Mouse (Mus musculus): ENCODE measurements around the gene Desi1.
"Not testable (repeated sequence)": the region's sequence is repeated elsewhere in the genome, so short reads cannot be mapped to it uniquely, and the experiment has no call there.

Gene Desi1

DNA sequence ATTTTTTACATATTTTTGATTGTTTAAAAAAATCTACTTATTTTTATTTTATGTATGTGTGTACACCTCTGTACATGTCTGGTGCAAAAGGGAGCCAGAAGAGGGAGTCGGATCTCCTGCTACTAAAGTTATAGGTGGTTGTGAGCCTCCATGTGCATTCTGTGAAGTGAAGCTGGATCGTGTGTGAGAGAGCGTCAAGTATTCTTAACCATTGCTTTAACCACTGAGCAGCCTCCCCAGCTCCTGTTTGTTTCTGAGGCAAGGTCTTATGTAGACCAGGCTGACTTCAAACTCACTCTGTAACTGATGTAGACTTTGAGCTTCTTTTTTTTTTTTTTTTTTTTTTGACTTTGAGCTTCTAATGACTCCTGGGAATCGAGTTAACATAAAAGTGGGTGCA is 16.2 kb downstream of the Desi1 start:
- DNase-seq = no peak

DNA sequence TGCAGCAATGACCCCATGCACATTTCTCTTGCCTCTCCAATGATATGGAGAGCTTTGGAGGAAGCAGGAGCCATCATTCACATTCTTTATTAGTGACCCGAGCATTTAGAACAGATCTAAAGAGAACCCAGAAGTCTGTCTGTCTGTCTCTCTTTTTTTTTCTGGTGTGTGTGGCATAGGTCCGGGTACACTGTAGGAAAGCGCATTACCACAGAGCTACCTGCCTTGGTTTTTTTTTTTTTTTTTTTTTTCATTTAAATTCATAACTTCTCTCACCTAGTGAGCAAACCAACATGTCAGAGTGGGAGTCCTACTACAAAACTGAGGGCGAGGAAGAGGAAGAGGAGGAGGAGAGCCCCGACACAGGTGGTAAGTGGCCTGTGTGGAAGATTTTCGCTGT is 16.8 kb downstream of the Desi1 start:
- DNase-seq = no peak

DNA sequence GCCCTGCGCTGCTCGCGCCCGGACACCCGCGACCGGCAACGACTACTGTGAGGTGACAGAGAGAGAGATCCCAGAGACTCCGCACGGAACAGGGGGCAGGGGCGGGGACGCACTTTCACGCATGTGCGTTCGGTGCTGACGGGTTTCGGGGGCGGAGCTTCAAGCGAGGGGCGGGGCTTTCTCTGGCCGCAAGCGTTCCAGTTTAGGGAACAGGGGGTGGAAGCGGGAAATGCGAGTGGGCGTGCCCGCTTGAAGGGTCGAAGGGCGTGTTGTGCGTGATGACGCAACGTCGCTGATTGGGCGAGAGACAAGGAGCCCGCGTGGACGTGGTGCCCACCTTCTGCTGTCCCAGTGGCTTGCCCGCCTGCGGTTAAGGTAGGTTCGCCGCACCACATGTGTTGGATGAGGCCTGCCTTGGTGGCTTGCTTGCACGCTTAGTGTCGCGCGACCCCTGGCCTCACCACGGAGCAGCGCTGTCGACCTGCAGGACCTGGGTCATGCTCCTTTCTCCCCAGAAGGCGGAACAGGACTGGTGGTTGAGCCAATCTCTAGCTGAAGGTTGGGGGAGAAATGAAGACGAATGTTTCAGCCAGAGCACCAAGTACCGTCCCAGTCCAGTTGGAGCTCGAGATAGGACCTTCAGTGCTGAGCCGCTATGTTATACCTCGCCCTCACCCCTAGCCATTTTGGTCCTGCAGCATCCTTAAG is 17.4 kb downstream of the Desi1 start:
- peak; percentile 99 to 100 for DNase-seq

DNA sequence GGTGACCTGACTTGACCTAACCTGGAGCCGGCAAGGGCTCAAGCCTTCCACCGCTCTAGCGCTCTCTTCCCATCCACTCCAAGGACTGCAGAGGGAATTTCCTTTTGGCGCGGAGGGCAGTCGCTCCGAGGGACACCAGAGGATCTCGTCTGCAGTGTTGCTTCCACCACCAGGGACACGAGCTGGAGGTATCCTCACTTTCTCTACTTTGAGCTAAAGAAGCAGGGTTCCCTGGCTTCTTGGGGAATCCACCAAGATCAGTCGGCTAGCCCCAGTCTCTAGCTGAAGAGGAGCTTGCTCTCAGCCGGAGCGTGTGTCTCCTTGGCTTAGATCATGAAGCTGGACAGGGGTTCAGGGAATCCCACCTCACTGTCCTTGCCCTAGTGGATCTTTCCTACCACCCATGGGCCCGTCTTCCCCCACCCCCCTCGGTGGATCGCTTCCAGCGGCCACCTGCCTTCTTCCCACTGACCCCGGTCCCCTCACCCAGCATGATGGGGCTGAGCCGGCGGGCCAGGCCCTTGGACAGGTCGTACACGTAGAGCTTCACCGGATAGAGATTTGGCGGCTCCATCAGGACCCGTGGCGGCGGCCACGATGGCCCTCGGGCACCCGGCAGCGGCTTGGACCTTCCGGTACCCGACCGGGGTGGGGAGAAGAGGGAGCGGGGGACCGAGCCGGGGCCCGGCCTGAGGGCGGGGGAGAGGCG is 18.1 kb downstream of the Desi1 start:
- DNase-seq = peak; percentile 41 to 45

DNA sequence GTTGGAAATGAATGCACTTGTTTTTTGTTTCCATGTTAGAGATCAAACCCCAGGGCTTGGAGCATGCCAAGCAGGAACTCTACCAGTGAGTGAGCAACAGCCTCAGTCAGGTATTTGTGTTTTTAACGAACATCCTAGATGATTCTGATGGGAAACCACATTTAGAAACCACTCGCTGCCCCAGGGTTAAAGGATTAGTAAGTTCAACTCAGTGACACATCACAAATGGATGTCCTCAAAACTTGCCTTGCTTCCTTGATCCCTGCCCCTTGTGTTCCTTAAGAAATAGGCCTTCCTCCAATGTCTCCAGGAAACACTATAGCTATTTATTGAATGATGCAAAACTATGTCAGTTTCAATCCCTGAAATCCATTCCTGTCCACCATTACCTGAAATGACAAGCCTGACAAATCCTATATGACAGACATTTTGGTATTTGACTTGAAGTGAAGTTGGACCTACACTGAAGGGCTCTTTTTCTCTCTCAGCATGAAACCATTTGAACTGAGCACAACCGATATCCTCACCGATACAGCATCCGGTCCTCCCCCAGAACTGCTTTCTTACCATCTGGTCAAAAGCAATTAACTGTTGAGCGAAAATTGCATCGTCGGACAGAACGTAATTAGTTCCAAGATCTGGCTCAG is 18.8 kb downstream of the Desi1 start:
- no peak for DNase-seq

DNA sequence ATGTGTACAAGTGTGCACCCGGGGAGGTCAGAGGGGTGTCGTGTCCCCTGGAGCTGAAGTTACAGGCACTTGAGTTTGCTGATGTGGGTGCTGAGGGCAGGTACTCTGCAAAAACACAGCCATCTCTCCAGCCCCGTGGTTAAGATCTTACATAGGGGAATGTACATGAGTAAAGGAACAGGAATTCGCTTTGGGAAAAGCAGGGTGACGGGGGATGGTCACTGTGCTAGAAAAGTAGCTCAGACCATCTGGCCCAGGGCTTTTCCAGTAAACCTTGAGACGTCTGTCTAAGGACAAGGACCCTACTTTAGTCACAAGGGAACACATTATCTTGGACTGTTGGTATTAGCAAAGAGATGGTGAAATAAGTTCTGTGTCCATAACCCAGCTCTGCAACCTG is 21.7 kb downstream of the Desi1 start:
- DNase-seq = no peak

GRCm38 (mm10) chr15:82004257-82004656 is 29.4 kb downstream of the Desi1 start:
- no peak for DNase-seq

DNA sequence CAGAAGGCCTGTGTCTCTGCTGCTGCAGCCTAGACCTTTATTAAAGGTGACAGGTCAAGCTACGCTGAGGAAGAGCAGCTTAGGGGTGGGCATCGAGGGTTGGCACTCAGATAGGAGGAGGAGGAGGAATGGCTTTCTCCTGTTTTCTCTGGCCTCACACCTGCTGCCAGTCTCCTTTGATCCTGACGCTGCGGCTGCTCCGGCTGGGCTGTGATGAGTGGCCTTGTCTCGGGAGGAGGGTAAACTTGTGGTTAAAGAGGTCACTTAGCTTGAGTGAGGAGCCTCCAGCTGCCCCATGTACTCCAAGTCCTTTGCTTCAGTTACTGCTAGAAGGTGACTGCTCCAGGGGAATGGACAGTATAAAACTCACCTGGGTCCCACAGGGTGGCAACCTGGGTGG is 39.7 kb downstream of the Desi1 start:
- DNase-seq = no peak

GRCm38 (mm10) chr15:81990549-81990948 is 43.1 kb downstream of the Desi1 start:
- DNase-seq = no peak

DNA sequence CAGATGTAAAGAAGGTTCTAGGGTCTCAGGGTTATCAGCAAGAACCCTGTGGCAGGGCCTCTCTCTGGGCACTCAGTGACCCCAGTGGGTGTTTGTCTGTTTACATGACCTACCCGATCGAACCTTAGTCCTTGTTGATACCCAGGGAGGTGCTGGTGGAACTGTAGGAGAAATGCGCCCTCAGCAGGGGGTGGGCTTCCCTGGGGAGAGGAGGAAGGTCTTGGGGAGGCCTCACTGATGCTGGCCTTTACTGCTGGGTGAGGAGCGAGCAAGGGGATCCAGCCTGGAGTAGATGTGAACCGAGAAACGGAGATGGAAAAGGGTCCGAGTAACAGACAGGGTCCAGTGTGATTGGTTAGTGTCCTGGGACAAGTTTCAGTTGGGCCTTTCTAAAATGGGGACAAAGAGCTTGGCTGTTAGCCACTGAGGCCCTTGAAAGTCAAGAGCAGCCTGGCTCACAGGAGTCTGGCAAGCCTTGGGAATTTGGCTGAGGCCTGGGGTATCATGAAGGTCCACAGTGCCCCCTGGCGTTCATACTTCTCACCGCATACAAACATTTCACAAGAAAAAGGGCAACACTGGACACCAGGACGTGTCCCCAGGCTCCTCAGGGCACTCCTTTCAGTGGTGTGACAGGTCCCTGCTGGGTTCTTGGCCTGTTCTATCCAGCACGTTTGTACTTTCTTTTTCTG is 44.1 kb downstream of the Desi1 start:
- peak; percentile 88 to 91 for DNase-seq

- DNase-seq = no peak
These were observed 46.0 kb downstream of the Desi1 start, which contains the start of gene Xrcc6 for GRCm38 (mm10) chr15:81987646-81988045. TSS of gene Xrcc6 (plus strand) at chr15:81987835.

GRCm38 (mm10) chr15:81985267-81986161 is 48.1 kb downstream of the Desi1 start:
- DNase-seq = no peak

DNA sequence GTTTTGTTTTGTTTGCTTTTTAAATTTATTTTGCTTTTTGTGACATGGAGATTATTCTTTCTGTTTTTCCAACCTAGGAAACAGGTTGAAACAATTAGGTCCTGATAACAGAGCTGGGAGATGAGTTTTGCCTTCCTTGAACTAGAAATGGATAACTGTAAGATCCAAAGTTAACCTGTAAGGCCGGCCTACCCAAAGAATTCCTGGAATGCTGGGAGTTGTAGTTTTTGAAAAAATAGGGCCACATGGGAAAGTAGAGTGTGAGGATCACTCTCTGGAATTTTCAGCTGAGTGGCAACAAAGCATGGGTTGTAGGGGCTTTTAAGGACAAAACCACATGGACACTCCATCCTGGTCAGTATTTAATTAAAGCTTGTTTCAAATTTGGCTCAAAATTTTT is 51.5 kb downstream of the Desi1 start:
- DNase-seq = no peak

DNA sequence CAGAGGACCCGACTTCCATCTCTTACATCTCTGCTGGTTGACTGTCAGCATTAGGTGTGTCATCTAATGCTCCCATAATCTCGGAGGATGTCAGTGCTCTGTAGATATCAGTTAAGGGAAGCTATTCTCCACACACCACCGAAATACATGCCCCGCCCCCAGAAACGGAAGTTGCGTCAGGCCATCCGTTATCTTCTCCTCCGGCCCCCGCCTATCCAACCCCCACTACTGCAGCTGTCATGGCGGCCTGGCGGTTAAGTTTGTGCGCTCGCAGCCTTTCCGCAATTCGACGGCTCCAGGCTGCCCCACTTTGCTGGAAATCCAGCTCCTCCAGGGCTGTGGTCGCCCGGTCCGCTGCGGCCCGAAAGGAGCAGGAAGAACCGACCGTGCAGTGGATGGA is 53.3 kb downstream of the Desi1 start, which contains the start of gene 1700029P11Rik:
TSS of gene 1700029P11Rik (plus strand) at position 220 of the 400 bp plus-strand sequence.
- no peak for DNase-seq

DNA sequence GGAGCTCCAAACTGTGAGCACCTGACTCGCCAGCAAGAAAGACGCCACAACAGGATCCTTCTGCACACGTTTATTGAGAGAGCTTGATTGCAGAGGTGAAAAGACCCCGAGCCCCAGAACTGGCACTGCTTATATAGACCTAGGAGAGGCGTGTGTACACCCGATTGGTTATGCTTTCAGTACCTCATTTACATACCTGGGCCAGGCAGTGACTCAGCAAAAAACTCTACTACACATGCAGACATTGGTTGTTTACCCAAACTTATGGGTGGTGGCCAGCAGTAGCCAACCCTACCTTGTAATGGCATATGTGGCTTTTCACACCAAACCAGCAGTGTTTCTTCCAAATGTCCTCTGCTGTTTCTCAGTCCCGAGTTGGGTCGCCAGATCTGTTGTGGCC is 58.5 kb downstream of the Desi1 start:
- not testable (repeated sequence) for DNase-seq

- DNase-seq = not testable (repeated sequence)
These were observed 63.2 kb downstream of the Desi1 start for GRCm38 (mm10) chr15:81970498-81970897.

DNA sequence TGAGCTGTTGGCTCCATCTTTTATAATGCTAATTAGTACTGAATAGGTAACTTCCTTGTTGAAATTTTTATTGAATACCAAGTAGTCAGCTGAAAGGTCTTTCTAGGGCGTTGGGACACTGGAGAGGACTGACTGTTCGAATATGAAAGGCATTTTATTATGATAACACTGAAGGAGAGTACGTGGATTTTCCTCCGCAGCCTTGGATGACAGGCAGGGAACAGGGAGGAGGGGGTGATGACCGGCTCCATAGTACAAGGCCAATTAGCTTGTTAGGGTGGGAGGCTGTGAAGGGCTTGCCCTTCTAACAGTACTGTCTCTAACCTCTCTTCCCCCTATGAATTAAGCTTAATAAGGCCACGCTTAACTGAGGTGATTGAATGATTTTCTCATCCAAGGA is 64.0 kb downstream of the Desi1 start:
- not testable (repeated sequence) for DNase-seq

GRCm38 (mm10) chr15:81969173-81969572 is 64.5 kb downstream of the Desi1 start:
- DNase-seq = no peak

DNA sequence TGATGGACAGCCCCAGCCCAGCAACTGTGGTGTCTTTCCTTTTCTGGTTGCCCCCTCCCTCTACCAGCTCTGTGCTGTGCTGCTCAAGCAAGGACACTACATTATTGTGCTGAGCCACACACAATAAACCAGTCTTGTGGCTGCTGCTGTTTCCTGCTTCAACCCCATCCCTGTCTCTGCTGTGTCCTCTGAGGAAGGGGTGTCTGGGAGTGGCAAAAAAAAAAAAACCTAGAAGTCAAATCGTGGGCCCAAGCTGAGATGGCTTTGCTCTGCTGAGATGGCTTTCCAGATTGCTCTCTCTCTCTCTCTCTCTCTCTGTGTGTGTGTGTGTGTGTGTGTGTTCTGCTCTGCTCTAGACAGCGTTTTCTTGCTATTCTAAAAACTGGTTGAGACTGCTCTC is 65.2 kb downstream of the Desi1 start:
- no peak for DNase-seq

- no peak for DNase-seq
These were observed 65.8 kb downstream of the Desi1 start for GRCm38 (mm10) chr15:81967821-81968220.

- no peak for DNase-seq
These were observed 67.4 kb downstream of the Desi1 start for GRCm38 (mm10) chr15:81966062-81966829.
